ENCODE assay signal across 15 mouse cellular contexts in the genomic region with DNA sequence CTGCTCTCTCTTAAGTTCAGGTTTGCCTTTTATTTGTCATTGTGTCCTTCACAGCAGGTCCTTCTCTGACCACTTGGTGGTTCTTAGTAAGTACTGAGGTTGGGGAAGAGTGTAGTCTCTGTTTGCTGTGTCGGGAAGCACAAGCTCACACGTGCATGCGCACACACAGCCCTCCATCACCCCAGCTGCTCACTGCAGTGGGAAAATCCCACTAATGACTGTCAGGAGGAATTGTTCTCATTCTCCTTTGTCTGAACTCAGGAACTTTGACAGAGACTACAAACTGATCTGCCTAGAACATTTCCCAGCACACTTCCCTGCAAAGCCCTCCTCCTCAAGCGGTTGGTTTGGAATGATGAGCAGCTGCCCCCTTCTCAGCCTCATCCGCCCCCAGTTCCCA.
DNase-seq lines count a peak whose midpoint lies in the region; ATAC-seq lines count a peak whose summit lies in the region.
"Had no signal": no experiment of that assay in that cellular context is flagged by ENCODE, and none has a peak within 500 bp of the region (broad histone marks: within the 10 kb centered on the region; RNA-seq: fewer than 3 reads in every experiment).

No protein-coding gene starts in this region.

- 49% methylated on average over 5 of the region's 5 CpGs for WGBS in hindbrain, embryonic 10.5 days
- 45% methylated on average over 5 of the region's 5 CpGs for WGBS in hindbrain, embryonic 16.5 days
- 23% methylated on average over 5 of the region's 5 CpGs for WGBS in forebrain, embryonic 15.5 days
- WGBS in neural tube, embryonic 15.5 days, result 45% methylated on average over 5 of the region's 5 CpGs
- WGBS in heart, embryonic 11.5 days (ENCODE audit: insufficient replicate concordance), result 63% methylated on average over 5 of the region's 5 CpGs

- ATAC-seq in hindbrain, embryonic 16.5 days, result no peak
- peak; percentile 42; the same call in 1 of the 2 replicates for ATAC-seq in forebrain, embryonic 15.5 days (replicated peaks)
- no peak for ATAC-seq in neural tube, embryonic 15.5 days (ENCODE audit: low FRiP score)
- ATAC-seq in heart, embryonic 11.5 days (replicated peaks; ENCODE audit: insufficient number of reproducible peaks, low FRiP score, low TSS enrichment), result no peak
- ATAC-seq: hindbrain, postnatal 0 days had no signal

- no peaks in the 10 kb centered on the region for H3K36me3 ChIP-seq in hindbrain, embryonic 10.5 days
- no peaks in the 10 kb centered on the region for H3K36me3 ChIP-seq in hindbrain, embryonic 16.5 days (ENCODE audit: control insufficient read depth, insufficient read depth, low read length)
- no peaks in the 10 kb centered on the region for H3K36me3 ChIP-seq in forebrain, embryonic 15.5 days
- no peaks in the 10 kb centered on the region for H3K36me3 ChIP-seq in neural tube, embryonic 15.5 days
- H3K36me3 ChIP-seq in heart, embryonic 11.5 days (ENCODE audit: control insufficient read depth, insufficient read depth, low read length), result no peaks in the 10 kb centered on the region
- H3K36me3 ChIP-seq: stomach, embryonic 15.5 days had no signal

- peaks cover 17% of the 10 kb centered on the region; the same call in 1 of the 2 replicates for H3K27me3 ChIP-seq in hindbrain, embryonic 10.5 days (ENCODE audit: insufficient read depth, poor library complexity, severe bottlenecking)
- H3K27me3 ChIP-seq in hindbrain, embryonic 16.5 days (replicated peaks; ENCODE audit: control insufficient read depth, insufficient read depth, low read length), result no peaks in the 10 kb centered on the region
- H3K27me3 ChIP-seq in forebrain, embryonic 15.5 days, result no peaks in the 10 kb centered on the region
- no peaks in the 10 kb centered on the region; the same call in 1 of the 2 replicates for H3K27me3 ChIP-seq in neural tube, embryonic 15.5 days (replicated peaks)
- no peaks in the 10 kb centered on the region for H3K27me3 ChIP-seq in heart, embryonic 11.5 days (ENCODE audit: control insufficient read depth, insufficient read depth, low read length)
- H3K27me3 ChIP-seq: stomach, embryonic 15.5 days had no signal

- no peak overlapping the region for H3K9ac ChIP-seq in hindbrain, embryonic 16.5 days (ENCODE audit: low read depth, low read length)
- H3K9ac ChIP-seq in forebrain, embryonic 15.5 days (replicated peaks), result no peak overlapping the region
- H3K9ac ChIP-seq in neural tube, embryonic 15.5 days (replicated peaks), result peak overlapping the region; percentile 5; the same call in 1 of the 2 replicates
- no peak overlapping the region for H3K9ac ChIP-seq in heart, embryonic 11.5 days (ENCODE audit: low read depth, low read length)
- H3K9ac ChIP-seq: stomach, embryonic 15.5 days had no signal

- H3K9me3 ChIP-seq in hindbrain, embryonic 10.5 days, result no peaks in the 10 kb centered on the region
- no peaks in the 10 kb centered on the region for H3K9me3 ChIP-seq in hindbrain, embryonic 16.5 days (ENCODE audit: control insufficient read depth, low read length)
- no peaks in the 10 kb centered on the region for H3K9me3 ChIP-seq in forebrain, embryonic 15.5 days
- no peaks in the 10 kb centered on the region for H3K9me3 ChIP-seq in neural tube, embryonic 15.5 days (replicated peaks)
- H3K9me3 ChIP-seq in heart, embryonic 11.5 days (replicated peaks; ENCODE audit: control insufficient read depth, low read length), result no peaks in the 10 kb centered on the region
- H3K9me3 ChIP-seq: stomach, embryonic 15.5 days had no signal

- peak overlapping the region; percentile 70 for H3K27ac ChIP-seq in hindbrain, embryonic 10.5 days
- no peak overlapping the region for H3K27ac ChIP-seq in hindbrain, embryonic 16.5 days (ENCODE audit: low read depth, low read length)
- H3K27ac ChIP-seq in forebrain, embryonic 15.5 days (replicated peaks), result peak overlapping the region; percentile 19; the same call in 1 of the 2 replicates
- H3K27ac ChIP-seq in neural tube, embryonic 15.5 days (replicated peaks), result peak overlapping the region; percentile 45; the same call in 1 of the 2 replicates
- no peak overlapping the region for H3K27ac ChIP-seq in heart, embryonic 11.5 days (ENCODE audit: low read depth, low read length)
- H3K27ac ChIP-seq: hindbrain, postnatal 0 days; stomach, embryonic 15.5 days had no signal

- peaks cover 70% of the 10 kb centered on the region for H3K4me1 ChIP-seq in hindbrain, embryonic 10.5 days (replicated peaks)
- H3K4me1 ChIP-seq in hindbrain, embryonic 16.5 days (ENCODE audit: control insufficient read depth, insufficient read depth, low read depth, low read length), result peaks cover 30% of the 10 kb centered on the region
- peaks cover 46% of the 10 kb centered on the region for H3K4me1 ChIP-seq in forebrain, embryonic 15.5 days
- peaks cover 67% of the 10 kb centered on the region for H3K4me1 ChIP-seq in neural tube, embryonic 15.5 days
- no peaks in the 10 kb centered on the region for H3K4me1 ChIP-seq in heart, embryonic 11.5 days (ENCODE audit: control insufficient read depth, insufficient read depth, low read length)
- H3K4me1 ChIP-seq: stomach, embryonic 15.5 days had no signal

- H3K4me2 ChIP-seq in hindbrain, embryonic 16.5 days (ENCODE audit: low read length), result no peak overlapping the region
- H3K4me2 ChIP-seq in forebrain, embryonic 15.5 days (replicated peaks), result no peak overlapping the region
- no peak overlapping the region for H3K4me2 ChIP-seq in neural tube, embryonic 15.5 days
- no peak overlapping the region for H3K4me2 ChIP-seq in heart, embryonic 11.5 days
- H3K4me2 ChIP-seq: stomach, embryonic 15.5 days had no signal

- no peak for DNase-seq in hindbrain, embryonic 10.5 days (ENCODE audit: low spot score)
- peak; percentile 59 for DNase-seq in R1 (ENCODE audit: low read depth, low spot score)
- no peak for DNase-seq in adrenal gland, postnatal 36 days
- DNase-seq in kidney, adult 8-10 months, result no peak
- DNase-seq: adrenal gland, adult 2 months; heart, adult 11 months; kidney, adult 2 months; kidney, postnatal 36 days had no signal

- no peak overlapping the region for H3K4me3 ChIP-seq in hindbrain, embryonic 10.5 days
- no peak overlapping the region for H3K4me3 ChIP-seq in hindbrain, embryonic 16.5 days (ENCODE audit: low read length)
- no peak overlapping the region for H3K4me3 ChIP-seq in forebrain, embryonic 15.5 days
- H3K4me3 ChIP-seq in neural tube, embryonic 15.5 days (replicated peaks), result no peak overlapping the region
- no peak overlapping the region for H3K4me3 ChIP-seq in heart, embryonic 11.5 days (ENCODE audit: low read depth, low read length)
- H3K4me3 ChIP-seq: erythroblast, embryonic 14.5 days; stomach, embryonic 15.5 days had no signal

Comparison
In these comparisons a context has a peak if more than half of its experiments do, and no peak if none do; other contexts are left out.
1. H3K27ac ChIP-seq: peak in hindbrain, embryonic 10.5 days (single experiment), forebrain, embryonic 15.5 days (single experiment) and neural tube, embryonic 15.5 days (single experiment); none in hindbrain, embryonic 16.5 days (single experiment) and heart, embryonic 11.5 days (single experiment).